Mouse (Mus musculus) spleen, adult 2 months (tissue): ENCODE results near the gene Mtmr10.

Source experiments
- CTCF ChIP-seq: fragments of 200-500 bp; IDR thresholded peaks from 2 replicates; pipeline ENCODE4 v1.5.1; 2011; ENCODE audit warnings: mild to moderate bottlenecking, inconsistent platforms; ENCODE audit not compliant: insufficient read depth, insufficient read length, insufficient replicate concordance; ENCODE audit errors: extremely low read depth
- POLR2A ChIP-seq: fragments of 200-500 bp; IDR thresholded peaks from 2 replicates; pipeline ENCODE4 v1.6.1; 2011; ENCODE audit warnings: low read depth, low read length, inconsistent platforms

DNA sequence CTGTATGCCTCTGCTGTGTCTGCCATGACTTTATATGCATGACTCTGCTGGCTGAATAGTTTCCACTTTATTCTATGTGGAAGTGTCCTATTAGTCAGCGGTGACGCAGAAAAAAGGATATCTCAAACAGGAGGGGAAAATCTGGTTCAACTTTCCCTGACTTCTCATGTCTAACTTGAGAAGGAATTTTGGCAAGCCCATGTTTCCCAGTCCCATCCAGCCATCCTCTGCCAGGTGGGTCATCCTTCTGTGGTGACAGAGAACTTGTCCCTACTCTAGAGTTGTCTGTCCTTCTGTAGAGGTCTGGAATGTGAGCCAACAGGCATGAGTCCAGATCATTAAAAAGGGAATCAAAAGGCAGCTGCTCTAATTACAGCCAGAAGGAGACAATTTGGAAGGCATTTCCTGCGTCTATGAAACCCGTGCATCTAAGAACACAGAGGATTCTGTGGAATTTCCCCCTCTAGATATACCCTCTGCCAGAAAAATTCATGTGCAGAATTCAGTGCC, 47.6 kb upstream of the Mtmr10 start:
- TF ChIP-seq CTCF (no peak), POLR2A (no peak)
